Mouse (Mus musculus) embryonic facial prominence, embryonic 10.5 days (tissue): ENCODE measurements at regions not wholly inside any gene's neighbourhood (a gene's known extent, or its start where the extent isn't known, plus 50 kb on each side); places are given as distances from the start of the nearest gene placed in this dataset.

Experiments used
- DNase-seq: peaks from one replicate; pipeline ENCODE4 v3.0.0-alpha.2; 2017; ENCODE audit warnings: low spot score
- H3K27ac ChIP-seq: fragments of 300-500 bp; sonication (generic); replicated peaks from 2 replicates; pipeline ENCODE4 v1.5.1; 2016; ENCODE audit warnings: mild to moderate bottlenecking
- H3K27me3 ChIP-seq: fragments of 300-500 bp; sonication (generic); replicated peaks from 2 replicates; pipeline ENCODE4 v1.6.1; 2016; ENCODE audit warnings: low read depth, mild to moderate bottlenecking; ENCODE audit not compliant: poor library complexity, severe bottlenecking
- H3K36me3 ChIP-seq: fragments of 300-500 bp; sonication (generic); replicated peaks from 2 replicates; pipeline ENCODE4 v1.6.1; 2016; ENCODE audit warnings: mild to moderate bottlenecking, moderate library complexity
- H3K4me1 ChIP-seq: fragments of 300-500 bp; sonication (generic); 2 replicates; pipeline ENCODE4 v1.6.1; 2016
- H3K4me3 ChIP-seq: fragments of 300-500 bp; sonication (generic); 2 replicates; pipeline ENCODE4 v1.5.1; 2016; ENCODE audit warnings: mild to moderate bottlenecking, moderate library complexity
- H3K9me3 ChIP-seq: fragments of 300-500 bp; sonication (generic); 2 replicates; pipeline ENCODE4 v1.6.1; 2016; ENCODE audit warnings: mild to moderate bottlenecking
- WGBS: fragments of 180-500 bp; shearing (Covaris S2); methylation state at CpG from one replicate; pipeline ENCODE4 v1.1.7; 2016; 5-methylcytosine and 5-hydroxymethylcytosine counted together

GRCm38 (mm10) chr1:73753157-73753556 is 371.1 kb downstream of the Tns1 start:
- peaks cover 26% of the 10 kb centered on the region for H3K4me1 ChIP-seq
- DNase-seq, result no peak
- H3K27me3 ChIP-seq, result no peaks in the 10 kb centered on the region
- H3K27ac ChIP-seq, result no peak overlapping the region
- 92% methylated on average over 2 of the region's 2 CpGs for WGBS
- H3K9me3 ChIP-seq, result no peaks in the 10 kb centered on the region
- H3K4me3 ChIP-seq, result no peak overlapping the region
- no peaks in the 10 kb centered on the region for H3K36me3 ChIP-seq

- Histone ChIP-seq H3K27me3 (no peaks in the 10 kb centered on the region), H3K4me1 (peaks cover 13% of the 10 kb centered on the region), H3K27ac (no peak overlapping the region), H3K4me3 (no peak overlapping the region), H3K9me3 (no peaks in the 10 kb centered on the region), H3K36me3 (no peaks in the 10 kb centered on the region)
- DNase-seq, result no peak
Measured at GRCm38 (mm10) chr1:73748702-73749101, 375.5 kb downstream of the Tns1 start.

- peak overlapping the region; percentile 83 for H3K27ac ChIP-seq
Measured at GRCm38 (mm10) chr1:73744555-73745234, 379.6 kb downstream of the Tns1 start.

GRCm38 (mm10) chr1:73743737-73744554 is 380.3 kb downstream of the Tns1 start:
- no peaks in the 10 kb centered on the region for H3K27me3 ChIP-seq
- 15% methylated on average over 6 of the region's 6 CpGs for WGBS
- H3K27ac ChIP-seq, result peak overlapping the region; percentile 83
- peak; percentile 46 for DNase-seq
- H3K4me1 ChIP-seq, result peaks cover 19% of the 10 kb centered on the region
- H3K9me3 ChIP-seq, result no peaks in the 10 kb centered on the region
- no peaks in the 10 kb centered on the region for H3K36me3 ChIP-seq
- no peak overlapping the region for H3K4me3 ChIP-seq

More at GRCm38 (mm10) chr1:73744555-73745234, 379.6 kb downstream of the Tns1 start:
- no peaks in the 10 kb centered on the region for H3K36me3 ChIP-seq
- H3K27me3 ChIP-seq, result no peaks in the 10 kb centered on the region
- peaks cover 19% of the 10 kb centered on the region for H3K4me1 ChIP-seq
- DNase-seq, result peak; percentile 16
- H3K9me3 ChIP-seq, result no peaks in the 10 kb centered on the region
- 43% methylated on average over 4 of the region's 4 CpGs for WGBS
- no peak overlapping the region for H3K4me3 ChIP-seq

- peak; percentile 27 for DNase-seq
- H3K4me1 ChIP-seq, result no peaks in the 10 kb centered on the region
- no peaks in the 10 kb centered on the region for H3K9me3 ChIP-seq
- no peaks in the 10 kb centered on the region for H3K36me3 ChIP-seq
- no peaks in the 10 kb centered on the region for H3K27me3 ChIP-seq
- no peak overlapping the region for H3K4me3 ChIP-seq
- H3K27ac ChIP-seq, result no peak overlapping the region
Measured at GRCm38 (mm10) chr1:73737083-73737482, 387.2 kb downstream of the Tns1 start.

GRCm38 (mm10) chr1:73728377-73728776 is 395.9 kb downstream of the Tns1 start:
- 86% methylated on average over 1 of the region's 1 CpGs for WGBS
- Histone ChIP-seq H3K36me3 (no peaks in the 10 kb centered on the region), H3K4me1 (no peaks in the 10 kb centered on the region), H3K27me3 (no peaks in the 10 kb centered on the region), H3K4me3 (no peak overlapping the region), H3K9me3 (0 out of 2 replicates have a peak, but pooled peaks cover 3% of the 10 kb centered on the region), H3K27ac (no peak overlapping the region)
- no peak for DNase-seq

GRCm38 (mm10) chr1:73727781-73728180 is 396.5 kb downstream of the Tns1 start:
- no peak for DNase-seq
- no peaks in the 10 kb centered on the region for H3K4me1 ChIP-seq
- H3K36me3 ChIP-seq, result no peaks in the 10 kb centered on the region
- no peaks in the 10 kb centered on the region for H3K27me3 ChIP-seq
- H3K27ac ChIP-seq, result no peak overlapping the region
- no peak overlapping the region for H3K4me3 ChIP-seq
- 0 out of 2 replicates have a peak, but pooled peaks cover 3% of the 10 kb centered on the region for H3K9me3 ChIP-seq

GRCm38 (mm10) chr1:73726658-73727057 is 397.6 kb downstream of the Tns1 start:
- H3K9me3 ChIP-seq, result 0 out of 2 replicates have a peak, but pooled peaks cover 3% of the 10 kb centered on the region
- no peaks in the 10 kb centered on the region for H3K36me3 ChIP-seq
- H3K4me1 ChIP-seq, result no peaks in the 10 kb centered on the region
- no peak for DNase-seq
- H3K4me3 ChIP-seq, result no peak overlapping the region
- WGBS, result 84% methylated on average over 2 of the region's 2 CpGs
- H3K27ac ChIP-seq, result no peak overlapping the region
- no peaks in the 10 kb centered on the region for H3K27me3 ChIP-seq

- Histone ChIP-seq H3K27me3 (no peaks in the 10 kb centered on the region), H3K9me3 (0 out of 2 replicates have a peak, but pooled peaks cover 2% of the 10 kb centered on the region), H3K4me1 (no peaks in the 10 kb centered on the region), H3K4me3 (no peak overlapping the region), H3K36me3 (no peaks in the 10 kb centered on the region), H3K27ac (no peak overlapping the region)
- no peak for DNase-seq
- WGBS, result 83% methylated on average over 1 of the region's 1 CpGs
Measured at GRCm38 (mm10) chr1:73725486-73725885, 398.8 kb downstream of the Tns1 start.

GRCm38 (mm10) chr1:73724551-73724950 is 399.7 kb downstream of the Tns1 start:
- no peak overlapping the region for H3K27ac ChIP-seq
- WGBS, result 85% methylated on average over 2 of the region's 2 CpGs
- H3K9me3 ChIP-seq, result no peaks in the 10 kb centered on the region
- DNase-seq, result no peak
- no peak overlapping the region for H3K4me3 ChIP-seq
- no peaks in the 10 kb centered on the region for H3K36me3 ChIP-seq
- no peaks in the 10 kb centered on the region for H3K27me3 ChIP-seq
- H3K4me1 ChIP-seq, result no peaks in the 10 kb centered on the region

- H3K36me3 ChIP-seq, result no peaks in the 10 kb centered on the region
- no peaks in the 10 kb centered on the region for H3K9me3 ChIP-seq
- WGBS, result 90% methylated on average over 6 of the region's 6 CpGs
- no peak overlapping the region for H3K27ac ChIP-seq
- H3K4me3 ChIP-seq, result no peak overlapping the region
- H3K4me1 ChIP-seq, result peaks cover 5% of the 10 kb centered on the region; the same call in 1 of the 2 replicates
- no peaks in the 10 kb centered on the region for H3K27me3 ChIP-seq
- no peak for DNase-seq
Measured at GRCm38 (mm10) chr1:73721486-73722225, 402.6 kb downstream of the Tns1 start.

- no peak for DNase-seq
- Histone ChIP-seq H3K27ac (no peak overlapping the region), H3K9me3 (no peaks in the 10 kb centered on the region), H3K36me3 (no peaks in the 10 kb centered on the region), H3K27me3 (no peaks in the 10 kb centered on the region), H3K4me1 (peaks cover 5% of the 10 kb centered on the region; the same call in 1 of the 2 replicates), H3K4me3 (no peak overlapping the region)
- WGBS, result 81% methylated on average over 5 of the region's 5 CpGs
Measured at GRCm38 (mm10) chr1:73718421-73718820, 405.8 kb downstream of the Tns1 start.
